Mouse (Mus musculus) small intestine, adult 2 months (tissue): ENCODE data around the gene Ctsw.

ENCODE experiments used
- CTCF ChIP-seq: fragments of 200-500 bp; IDR thresholded peaks from 2 replicates; pipeline ENCODE4 v1.5.1; 2012; ENCODE audit warnings: low read depth, mild to moderate bottlenecking, control low read depth, inconsistent platforms, low read length, moderate library complexity, mixed read lengths; ENCODE audit not compliant: insufficient replicate concordance, insufficient read length; ENCODE audit errors: extremely low read depth
- POLR2A ChIP-seq: fragments of 200-500 bp; IDR thresholded peaks from 2 replicates; pipeline ENCODE4 v1.6.1; 2012; ENCODE audit warnings: low read depth, mild to moderate bottlenecking, control low read depth, inconsistent platforms, low read length, moderate library complexity

DNA sequence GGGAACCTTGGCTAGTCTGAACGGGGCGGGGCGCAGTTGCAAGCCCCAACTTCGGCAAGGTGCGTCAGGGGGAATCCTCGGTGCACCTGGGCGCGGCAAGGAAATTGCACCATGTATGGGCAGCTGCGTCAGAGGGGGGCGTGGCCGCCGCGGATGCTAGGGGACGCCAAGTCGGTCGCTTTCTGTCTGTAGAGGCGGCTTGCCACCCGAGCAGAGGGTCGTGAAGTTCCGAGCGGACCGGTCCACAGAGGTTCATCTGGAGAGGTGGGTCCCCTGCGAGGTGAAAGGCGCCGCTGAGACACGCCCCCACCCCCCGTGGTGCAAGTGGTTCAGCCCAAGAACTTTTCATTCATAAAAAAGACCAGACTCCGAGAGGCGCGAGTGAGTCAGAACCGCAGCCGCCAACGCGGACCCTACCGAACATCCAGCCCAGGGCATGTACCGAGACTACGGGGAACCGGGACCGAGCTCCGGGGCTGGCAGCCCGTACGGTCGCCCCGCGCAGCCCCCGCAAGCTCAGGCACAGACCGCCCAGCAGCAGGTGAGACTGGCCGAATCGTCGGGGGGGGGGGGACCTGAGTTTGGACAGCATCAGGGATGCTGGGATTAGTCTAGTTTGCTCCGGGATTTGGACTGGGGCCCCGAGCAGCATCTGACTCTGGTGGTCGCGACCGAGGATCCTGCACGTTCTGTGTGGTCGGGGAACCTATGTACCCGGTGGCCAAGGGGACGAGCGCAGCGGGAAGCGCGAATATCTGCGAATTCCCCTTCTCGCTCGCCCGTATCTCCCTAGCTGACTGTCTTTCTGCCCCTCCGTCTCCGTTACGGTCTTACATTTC, 20.6 kb downstream of the Ctsw start, which contains the start of gene Fosl1:
- TF ChIP-seq POLR2A (no peak), CTCF (no peak)
